Mouse (Mus musculus) thymus, adult 2 months (tissue): ENCODE measurements around the gene Hist1h4d.

Experiments
- CTCF ChIP-seq: fragments of 200-500 bp; IDR thresholded peaks from 2 replicates; pipeline ENCODE4 v1.5.1; 2012; ENCODE audit warnings: mild to moderate bottlenecking, control low read depth, low read length, moderate library complexity, borderline replicate concordance; ENCODE audit not compliant: control insufficient read depth, poor library complexity, insufficient read depth; ENCODE audit errors: extremely low read depth
- POLR2A ChIP-seq: fragments of 200-500 bp; IDR thresholded peaks from 2 replicates; pipeline ENCODE4 v1.6.1; 2012; ENCODE audit warnings: mild to moderate bottlenecking, low read length, control low read depth, moderate library complexity; ENCODE audit not compliant: control insufficient read depth, poor library complexity, insufficient read depth; ENCODE audit errors: extremely low read depth

- TF ChIP-seq CTCF (no peak), POLR2A (no peak)
Observed at GRCm38 (mm10) chr13:23595185-23595584, 13.8 kb downstream of the Hist1h4d start.
